Mouse (Mus musculus) liver, adult 2 months (tissue): ENCODE results near the gene A830031A19Rik.

Experiments used
- CTCF ChIP-seq: fragments of 200-500 bp; IDR thresholded peaks from 2 replicates; pipeline ENCODE4 v1.5.1; 2011; ENCODE audit warnings: low read depth, low read length, control low read depth
- POLR2A ChIP-seq: fragments of 200-500 bp; IDR thresholded peaks from 2 replicates; pipeline ENCODE4 v1.6.1; 2011; ENCODE audit warnings: low read length, control low read depth; ENCODE audit not compliant: insufficient read depth; ENCODE audit errors: extremely low read depth

- TF ChIP-seq CTCF (no peak), POLR2A (no peak)
Observed at GRCm38 (mm10) chr11:24123991-24124390, 49.1 kb upstream of the A830031A19Rik start.
